Mouse (Mus musculus) spleen, postnatal 36 days (tissue): ENCODE measurements around the gene Phrf1.
A peak's percentile ranks its signal among the peaks of the same experiment; 100 is the strongest.
"Not testable (repeated sequence)": the region's sequence is repeated elsewhere in the genome, so short reads cannot be mapped to it uniquely, and the experiment has no call there.

Experiments used
- DNase-seq, 2 experiments: peaks; one replicate each; pipeline ENCODE4 v3.0.0; 2022; ENCODE audit warnings: low spot score in 2 of 2, mixed read lengths in 1 of 2

The Phrf1 gene

DNA sequence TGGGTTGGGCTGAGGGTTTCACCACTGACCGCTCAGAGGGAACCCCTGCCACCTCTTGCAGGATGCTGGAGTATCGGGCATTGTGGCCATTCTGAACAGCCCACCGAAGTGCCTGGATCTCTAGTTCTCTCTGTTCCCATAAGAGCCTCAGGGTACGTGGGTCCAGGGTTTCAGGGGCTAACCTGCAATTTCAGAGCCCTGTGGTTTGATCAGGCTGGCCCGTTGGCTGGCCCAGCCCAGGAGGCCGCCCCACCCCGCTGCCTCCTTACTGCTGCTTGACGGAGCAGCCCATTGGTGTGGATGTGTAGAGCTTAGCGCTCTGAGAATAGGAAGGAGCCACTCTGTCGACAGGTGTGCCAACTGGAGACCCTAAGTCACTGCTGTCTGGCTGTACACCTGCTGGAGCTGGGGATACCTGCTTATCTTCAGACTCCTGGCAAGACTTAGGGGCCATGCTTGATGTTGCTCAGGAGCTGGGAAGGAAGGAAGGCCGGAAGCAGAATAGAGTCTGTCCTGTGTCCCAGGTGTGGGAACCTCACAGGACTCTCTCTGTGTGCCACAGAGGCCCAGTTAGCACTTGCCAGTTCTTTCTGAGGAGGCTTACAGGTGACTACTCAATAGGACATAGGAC, 14.9 kb upstream of the Phrf1 start, which contains the start of gene Lmntd2:
Gene Lmntd2, minus strand, starts transcription at position 476 of the 631 bp plus-strand sequence.
- DNase-seq = no peak

DNA sequence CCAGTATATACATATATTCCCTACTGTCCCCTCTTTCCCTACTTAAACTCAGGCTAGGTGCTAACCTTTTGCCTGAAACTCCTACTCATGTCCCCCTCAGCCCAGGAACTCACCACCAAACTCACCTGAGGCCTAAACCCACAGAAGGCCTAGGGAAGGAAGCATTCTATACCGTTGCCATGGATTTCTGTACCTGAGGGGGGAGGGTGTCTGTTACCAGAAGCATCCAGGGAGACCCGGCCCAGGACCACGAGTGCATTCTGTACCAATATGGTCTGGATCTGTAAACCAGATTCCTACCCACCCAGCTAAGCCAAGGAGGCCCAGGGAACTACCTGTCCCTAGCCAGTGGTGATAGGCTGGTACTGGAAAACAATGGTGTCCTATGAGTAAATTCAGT, 14.3 kb upstream of the Phrf1 start:
- no peak for DNase-seq

DNA sequence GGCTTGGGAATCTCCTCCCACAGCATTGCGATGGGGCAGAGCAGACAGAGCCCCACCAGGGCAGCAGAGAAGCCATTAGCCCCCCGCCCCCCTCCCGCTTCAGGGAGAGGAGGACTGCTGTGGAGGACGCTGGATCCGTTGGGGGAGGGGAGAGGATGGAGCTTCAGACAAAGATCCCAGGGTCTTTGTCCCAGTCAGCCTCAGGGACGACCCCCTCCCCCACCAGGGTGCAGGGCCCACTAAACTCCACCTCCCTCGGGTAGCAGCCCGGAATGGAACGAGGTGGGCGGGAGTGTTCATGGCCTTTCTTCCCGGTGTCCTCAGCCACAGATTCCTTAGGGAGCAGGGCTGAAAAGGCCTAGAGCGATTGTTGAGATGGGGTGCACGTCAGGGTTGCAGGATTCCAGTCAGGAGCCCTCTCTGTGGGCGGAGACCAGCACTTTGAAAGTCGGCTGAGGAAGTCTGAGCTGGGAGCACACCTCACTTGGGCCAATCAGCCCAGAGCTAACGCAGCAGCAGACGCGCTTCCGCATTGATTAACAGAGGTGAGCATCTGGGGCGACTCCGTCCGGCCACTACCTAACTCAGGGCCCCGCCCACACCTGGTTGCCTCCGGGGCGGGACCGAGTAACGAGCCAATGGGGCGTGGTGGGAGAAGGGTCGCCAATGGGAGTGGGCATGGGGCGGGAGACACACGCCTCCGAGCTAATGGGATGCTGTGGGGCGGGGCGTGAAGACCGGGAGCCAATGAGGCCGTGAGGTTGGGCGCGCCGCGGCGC, 13.3 kb upstream of the Phrf1 start, which contains the start of gene Rassf7:
Gene Rassf7, plus strand, starts transcription at position 760 of the 779 bp plus-strand sequence.
- peak; percentile 99 for DNase-seq

DNA sequence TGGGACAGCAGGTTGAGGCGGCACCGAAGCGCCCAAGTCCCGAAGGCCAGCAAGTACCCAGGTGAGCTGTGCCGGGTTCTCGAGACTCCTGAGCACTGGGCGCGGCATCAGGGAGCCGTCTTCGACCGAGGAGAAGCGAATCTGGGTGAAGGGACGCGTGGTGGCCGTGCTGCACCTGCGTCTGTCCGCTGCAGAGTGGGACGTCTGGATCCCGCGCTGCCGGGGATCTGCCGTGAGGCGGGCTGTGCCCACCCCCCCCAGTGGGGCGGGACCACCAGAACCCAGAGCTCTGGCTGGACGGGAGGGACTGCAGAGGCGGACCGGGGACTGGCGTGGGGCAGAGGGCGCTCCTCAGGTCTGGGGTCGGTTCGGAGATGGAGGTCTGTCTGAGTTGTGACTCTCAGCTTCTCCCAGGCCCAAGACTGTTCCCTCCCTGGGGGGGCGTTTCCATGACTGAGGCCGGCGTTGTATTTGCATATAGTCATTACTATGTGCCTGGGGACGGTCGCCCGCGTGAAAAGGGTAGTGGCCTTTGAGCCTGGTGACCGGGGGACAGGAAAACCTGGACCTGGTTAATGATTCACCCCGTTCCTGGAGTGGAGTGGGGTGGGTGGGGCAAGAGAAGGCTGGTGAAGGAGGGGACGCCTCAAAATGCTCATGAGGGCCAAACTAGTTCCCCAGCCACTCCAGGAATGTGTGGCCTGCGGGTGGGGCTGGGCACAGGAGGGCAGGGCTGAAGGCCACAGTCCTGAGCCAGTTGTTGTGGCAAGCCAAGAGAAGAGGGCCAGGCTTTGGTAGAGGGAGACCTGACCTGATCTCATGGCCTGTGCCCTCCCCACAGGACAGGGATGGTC, 12.5 kb upstream of the Phrf1 start:
- peak; percentile 55 to 69 for DNase-seq

DNA sequence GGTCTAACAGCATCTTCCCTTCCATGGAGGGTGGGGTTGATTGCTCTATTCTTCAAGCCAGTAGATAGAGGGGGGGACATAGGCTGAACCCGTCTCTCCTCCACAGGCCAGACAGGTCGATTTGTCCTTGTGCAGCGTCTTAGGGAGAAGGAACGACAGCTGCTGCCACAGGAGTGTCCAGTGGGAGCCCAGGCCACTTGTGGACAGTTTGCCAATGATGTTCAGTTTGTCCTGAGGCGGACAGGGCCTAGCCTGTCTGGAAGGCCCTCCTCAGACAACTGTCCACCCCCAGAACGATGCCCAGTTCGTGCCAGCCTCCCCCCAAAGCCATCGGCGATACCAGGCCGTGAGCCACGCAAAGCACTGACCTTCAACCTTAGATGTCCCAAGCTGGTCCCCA, 11.7 kb upstream of the Phrf1 start:
- DNase-seq = no peak

DNA sequence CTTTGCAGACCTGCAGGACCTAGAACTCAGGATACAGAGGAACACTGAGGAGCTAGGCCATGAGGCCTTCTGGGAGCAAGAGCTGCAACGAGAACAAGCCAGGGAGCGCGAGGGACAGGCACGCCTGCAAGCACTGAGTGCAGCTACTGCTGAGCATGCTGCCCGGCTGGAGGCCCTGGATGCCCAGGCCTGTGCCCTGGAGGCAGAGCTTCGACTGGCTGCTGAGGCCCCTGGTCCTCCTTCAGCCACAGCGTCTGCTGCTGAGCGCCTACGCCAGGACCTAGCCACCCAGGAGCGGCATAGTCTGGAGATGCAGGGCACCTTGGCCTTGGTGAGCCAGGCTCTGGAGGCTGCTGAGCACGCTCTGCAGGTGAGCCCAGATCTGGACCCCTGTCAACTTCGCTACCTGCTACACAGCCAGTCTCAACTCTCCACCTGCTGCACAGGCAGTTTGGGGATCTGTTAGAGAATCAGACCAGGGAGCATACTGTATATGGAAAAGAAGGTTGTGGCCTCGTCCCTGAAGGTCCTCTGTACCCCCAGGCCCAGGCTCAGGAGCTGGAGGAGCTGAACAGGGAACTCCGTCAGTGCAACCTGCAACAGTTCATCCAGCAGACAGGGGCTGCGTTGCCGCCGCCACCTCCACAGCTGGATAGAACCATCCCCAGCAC, 11.1 kb upstream of the Phrf1 start:
- DNase-seq = no peak

DNA sequence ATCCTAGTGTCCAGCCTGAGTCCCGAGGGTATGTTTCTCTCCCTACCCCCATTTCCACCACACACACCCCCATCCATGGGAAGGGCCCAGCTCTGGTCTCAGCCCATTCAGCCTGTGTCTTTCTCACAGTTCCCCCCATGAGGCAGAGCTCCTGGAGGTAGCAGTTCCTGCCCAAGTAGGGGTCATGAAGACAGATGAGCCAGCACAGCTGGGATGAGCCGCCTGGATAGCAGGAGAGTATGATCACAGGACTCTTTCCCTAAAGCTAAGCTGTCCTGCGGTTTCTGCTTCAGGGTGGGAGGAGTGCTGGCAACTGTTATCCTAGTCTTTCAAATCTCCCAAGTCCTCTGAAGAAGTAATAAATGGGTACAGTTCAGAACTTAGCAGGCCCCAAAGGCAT, 10.4 kb upstream of the Phrf1 start:
- DNase-seq = no peak

DNA sequence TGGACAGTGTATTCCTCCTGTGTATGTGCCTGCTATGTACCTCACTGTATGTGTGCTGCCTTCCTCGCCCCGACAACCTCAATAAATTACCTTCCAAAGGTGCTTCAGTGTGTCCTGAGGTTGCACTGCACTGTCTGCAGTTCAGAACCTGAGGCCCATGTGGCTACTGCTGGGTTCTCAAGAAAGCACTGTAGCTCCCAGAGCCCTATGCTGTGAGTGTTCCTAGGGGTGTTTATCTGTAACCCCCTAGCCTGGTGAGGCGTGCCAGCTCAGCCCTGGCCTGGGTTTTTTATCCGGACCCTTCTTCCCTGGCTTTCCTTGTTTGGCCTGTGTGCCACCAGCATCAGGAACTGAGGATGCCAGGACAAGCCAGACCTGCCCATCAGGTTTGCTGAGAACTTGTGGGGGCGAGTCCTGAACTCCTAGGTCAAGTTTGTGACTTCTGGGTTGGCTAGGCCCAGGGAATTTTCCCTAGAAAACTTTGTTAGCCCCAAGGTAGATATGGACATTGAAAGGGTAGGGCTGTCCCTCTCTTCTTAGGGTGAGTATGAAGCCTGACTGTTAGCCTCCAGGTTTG, 9.9 kb upstream of the Phrf1 start:
- DNase-seq = no peak

DNA sequence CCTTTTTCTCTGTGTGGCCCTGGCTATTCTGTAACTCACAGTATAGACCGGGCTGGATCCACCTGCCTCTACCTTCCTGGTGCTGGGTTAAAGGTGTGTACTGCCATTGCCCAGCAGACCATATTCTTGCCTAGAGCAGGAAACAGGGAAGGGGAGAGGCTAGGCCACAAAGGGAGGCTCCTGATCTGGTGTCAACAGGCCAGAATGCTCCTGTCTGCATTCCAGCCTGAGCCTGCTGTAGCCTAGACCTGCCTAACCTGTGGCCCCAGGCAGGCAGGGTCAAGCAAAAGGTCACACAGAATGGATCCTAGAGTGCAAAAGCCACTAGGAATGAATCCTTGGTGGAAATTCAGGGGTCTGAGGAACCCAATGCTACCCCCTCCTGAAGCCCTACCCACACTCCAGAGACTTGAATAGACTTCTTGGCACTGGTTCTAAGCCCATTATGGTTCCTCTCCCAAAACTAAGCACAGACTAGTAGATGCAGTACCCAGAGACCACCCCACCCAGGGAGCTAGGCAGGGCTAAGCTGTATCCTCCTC, 9.0 kb upstream of the Phrf1 start:
- no peak for DNase-seq

DNA sequence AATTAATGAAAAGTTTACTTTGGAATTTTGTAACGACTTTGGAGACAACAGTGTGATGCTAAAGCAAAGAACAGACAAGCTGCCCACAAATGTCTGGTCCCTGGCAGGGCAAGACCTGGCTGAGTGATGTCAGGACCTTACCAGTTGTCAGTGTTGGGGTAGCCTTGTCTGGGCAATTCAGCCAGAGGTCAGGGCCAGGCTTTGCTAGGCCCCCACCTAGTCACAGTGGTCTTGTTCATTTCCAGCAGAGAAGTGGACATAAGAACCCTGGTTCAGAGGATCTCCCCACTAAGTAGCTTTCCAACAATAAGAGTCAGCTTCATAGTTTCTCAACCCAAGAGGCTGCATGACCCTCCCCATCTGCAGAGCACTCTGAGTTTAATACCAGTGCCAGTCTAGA, 8.2 kb upstream of the Phrf1 start:
- DNase-seq = no peak

DNA sequence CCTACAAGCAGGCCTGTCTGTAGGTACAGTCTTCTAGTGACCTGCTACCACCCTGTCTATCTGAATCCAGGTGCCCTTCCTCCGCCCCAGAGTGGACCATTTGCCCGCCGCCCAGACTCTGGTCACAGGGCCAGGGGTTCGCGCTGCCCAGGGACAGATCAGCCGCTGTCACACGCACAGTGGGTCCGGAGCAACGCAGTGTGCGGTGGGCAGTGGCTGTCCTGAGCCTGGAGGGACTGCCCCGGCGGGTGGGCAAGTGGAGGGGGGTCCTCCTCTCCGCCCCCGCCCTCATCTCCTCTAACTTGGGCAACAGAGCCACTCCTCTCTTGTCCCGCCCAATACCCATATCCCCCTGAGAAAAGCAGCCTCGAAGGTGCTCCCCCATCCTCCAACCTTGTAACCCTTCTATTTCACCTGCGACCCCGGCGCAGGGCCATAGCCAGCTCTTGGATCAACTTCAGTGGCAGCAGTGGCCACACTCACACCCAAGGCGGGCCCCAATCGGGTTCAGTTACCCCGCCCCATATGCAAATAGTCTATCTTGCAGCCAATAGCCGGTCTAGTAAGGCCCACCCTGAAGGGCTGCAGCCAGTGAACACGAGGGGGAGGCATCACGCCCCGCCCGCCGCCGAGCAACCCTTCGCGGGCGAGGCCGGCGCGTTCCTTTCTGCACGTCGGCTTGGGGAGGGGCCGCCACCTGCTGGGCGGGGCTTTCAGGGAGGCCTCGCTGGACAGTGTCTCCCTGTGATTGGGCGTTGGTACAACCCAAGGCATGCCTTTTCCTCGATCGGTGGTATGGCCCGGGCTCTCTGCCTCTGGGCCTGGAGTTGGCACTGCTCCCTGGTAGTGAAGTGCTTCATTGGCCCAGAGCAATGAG, 7.1 kb upstream of the Phrf1 start:
- peak; percentile 94 to 97 for DNase-seq

DNA sequence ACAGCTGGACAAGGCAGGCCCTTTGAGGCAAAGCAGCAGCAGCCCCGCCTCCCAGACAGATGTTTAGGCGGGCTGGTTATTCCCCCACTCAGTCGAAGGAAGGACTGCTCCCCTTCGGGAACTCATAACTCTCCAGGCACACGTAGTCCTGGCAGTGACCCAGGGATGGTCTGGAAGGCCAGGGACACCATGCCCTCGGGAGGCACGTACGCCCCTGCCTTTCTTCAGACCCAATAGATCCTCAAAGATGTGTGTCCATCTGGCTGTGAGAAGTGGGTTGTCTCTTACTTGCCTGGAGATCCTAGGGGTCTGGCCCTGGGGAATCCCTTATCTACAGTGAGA, 6.5 kb upstream of the Phrf1 start:
- DNase-seq = no peak

DNA sequence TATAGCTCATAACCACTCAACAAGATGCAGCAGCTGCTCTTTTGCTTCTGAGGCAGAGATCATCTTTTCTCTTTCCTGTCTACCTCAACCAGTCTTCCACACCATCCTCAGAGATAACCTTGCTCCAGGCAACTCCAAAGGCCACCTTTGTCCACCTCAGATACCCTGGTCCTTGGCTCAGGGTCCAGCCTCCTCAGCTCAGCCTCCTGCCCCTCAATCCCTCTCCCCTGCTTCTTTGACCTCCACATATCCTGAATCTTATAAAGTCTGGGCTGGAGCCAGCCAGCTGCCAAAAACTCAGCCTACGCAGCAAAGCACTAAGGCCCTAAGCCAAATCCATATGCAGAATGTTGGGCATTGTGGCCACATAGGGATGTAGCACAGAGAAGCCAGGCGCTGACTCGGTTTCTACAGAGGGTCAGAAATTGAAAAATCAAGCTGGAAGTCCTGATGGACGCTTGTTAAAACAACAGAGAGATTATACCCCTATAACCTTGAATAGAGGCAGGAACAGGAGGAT, 5.8 kb upstream of the Phrf1 start:
- no peak for DNase-seq

DNA sequence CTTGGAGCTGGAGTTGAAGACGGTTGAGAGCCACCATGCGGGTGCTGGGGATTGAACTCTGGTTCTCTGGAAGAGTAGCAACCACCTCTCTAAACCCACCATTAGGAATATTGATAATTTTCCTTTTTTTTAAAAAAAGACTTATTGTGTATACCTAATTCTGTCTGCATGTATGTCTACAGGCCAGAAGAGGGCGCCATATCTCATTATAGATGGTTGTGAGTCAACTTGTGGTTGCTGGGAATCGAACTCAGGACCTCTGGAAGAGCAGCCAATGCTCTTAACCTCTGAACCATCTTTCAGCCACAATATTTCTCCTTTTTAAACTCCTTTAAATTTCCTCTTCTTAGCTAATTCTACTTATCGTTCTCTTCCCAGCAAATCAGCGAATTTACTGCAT, 2.0 kb upstream of the Phrf1 start:
- no peak for DNase-seq

DNA sequence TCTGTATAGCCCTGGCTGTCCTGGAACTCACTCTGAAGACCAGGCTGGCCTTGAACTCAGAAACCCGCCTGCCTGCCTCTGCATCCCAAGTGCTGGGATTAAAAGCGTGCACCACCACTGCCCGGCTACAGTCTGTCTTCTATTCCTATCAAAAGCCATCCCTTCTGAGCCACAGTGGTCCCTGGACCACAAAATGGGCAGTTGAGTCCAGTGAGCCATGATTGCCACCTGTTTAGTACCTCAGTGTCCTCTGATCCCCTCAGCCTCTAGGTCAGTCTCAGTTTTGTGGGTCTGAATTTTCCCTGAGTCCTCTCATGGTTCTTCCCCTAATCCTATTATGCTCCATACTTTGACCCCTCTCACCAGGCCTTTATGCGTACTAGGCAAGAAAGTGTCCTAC, 788 bp upstream of the Phrf1 start:
- no peak for DNase-seq

DNA sequence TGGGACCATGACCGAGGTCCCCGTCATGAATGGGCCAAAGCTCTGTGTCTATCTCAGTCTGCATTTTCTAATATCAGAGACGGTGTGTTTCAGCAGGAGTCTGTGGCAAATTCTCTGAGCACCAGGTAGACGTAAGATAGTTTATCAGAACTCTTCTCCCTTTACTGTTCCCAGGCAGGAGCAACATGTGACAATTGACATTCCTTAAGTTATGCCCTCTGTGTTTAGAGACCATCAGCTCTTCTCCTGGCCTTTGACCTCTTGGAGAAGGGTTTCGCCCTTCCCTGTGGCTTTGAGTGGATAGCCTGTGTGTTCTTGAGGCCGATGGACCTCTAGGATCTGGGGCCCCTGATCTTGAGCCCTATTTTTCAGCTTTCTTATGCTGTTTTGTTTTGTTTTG, 1.1 kb downstream of the Phrf1 start:
- DNase-seq = no peak

DNA sequence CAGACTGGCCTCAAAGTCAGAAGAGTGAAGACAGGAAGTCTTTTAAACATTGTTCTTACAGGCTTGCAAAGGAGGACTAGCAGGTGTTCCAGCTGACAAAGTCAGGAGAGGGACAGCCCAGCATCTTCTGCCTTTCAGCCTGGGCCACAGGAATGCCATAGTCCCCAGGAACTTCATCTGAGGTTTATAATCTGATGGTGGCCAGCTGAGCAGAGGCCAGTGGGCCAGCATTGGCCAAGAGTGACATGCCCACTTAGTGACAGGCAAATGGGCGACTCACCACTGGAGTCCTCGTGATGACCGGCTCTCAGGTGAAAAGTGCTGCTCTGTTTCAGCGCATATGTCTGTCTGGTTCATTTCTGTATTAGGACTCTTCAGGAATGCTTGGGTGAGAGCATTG, 2.0 kb downstream of the Phrf1 start:
- no peak for DNase-seq

DNA sequence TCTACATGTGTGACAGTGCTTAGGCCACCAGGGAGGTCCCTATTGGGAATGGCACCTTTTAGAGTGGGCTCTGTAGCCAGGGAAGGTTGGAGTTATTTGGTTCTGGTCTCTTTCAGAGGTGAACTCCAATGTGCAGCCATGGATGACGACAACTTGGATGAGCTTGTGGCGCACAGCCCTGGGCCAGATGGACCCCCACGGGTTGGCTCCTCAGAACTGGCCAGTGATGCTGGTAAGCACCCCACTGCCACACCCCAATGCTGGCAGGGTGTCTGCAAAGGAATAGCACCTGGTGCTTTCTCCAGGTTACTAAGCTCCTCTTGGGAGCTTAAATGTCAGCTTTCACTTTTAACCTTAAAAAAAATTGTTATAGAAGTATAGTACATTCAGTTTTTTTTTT, 2.5 kb downstream of the Phrf1 start:
- no peak for DNase-seq

DNA sequence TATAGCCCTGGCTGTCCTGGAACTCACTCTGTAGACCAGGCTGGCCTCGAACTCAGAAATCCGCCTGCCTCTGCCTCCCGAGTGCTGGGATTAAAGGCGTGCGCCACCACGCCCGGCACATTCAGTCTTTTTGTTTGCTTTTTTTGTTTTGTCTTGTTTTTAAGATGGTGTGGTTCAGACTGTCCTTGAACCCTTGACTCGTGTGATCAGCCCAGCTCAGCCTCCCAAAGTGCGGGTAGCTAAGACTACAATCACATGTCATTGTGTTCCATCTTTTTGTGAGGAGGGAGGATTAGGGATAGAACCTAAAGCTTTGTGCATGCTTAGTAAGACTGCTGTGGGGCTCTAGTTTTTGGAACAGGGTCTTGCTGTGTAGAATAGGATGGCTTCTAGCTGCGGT, 3.0 kb downstream of the Phrf1 start:
- DNase-seq = no peak

DNA sequence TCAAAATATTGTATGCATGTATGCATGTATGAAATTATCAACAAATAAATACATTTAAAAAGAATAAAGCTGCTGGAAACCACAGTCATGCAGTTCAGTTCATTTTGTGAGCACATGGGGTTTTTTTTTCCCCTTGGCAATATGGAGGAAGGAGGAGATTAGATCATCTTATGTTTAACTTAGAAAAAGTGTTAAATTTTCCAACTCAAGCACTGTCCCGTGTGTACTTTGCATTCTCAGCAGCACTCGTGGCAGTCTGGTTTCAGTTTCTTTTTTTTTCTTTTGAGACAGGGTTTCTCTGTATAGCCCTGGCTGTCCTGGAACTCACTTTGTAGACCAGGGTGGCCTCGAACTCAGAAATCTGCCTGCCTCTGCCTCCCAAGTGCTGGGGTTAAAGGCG, 21.9 kb downstream of the Phrf1 start:
- DNase-seq = not testable (repeated sequence)
